Mouse (Mus musculus) left cerebral cortex, postnatal 14 days (tissue): ENCODE results near the gene Gm20388. TPM values are rescaled to one million over a fixed set of nuclear protein-coding genes. Genes with fewer than 3 reads are reported as not detected.

ENCODE experiments used
- DNase-seq, 2 experiments: peaks; one replicate each; pipeline ENCODE4 v3.0.0; 2021 to 2022; ENCODE audit warnings: low spot score in 2 of 2, mixed read lengths in 1 of 2
- intact Hi-C: fragments of 180-260 bp; cut with DNase I; formaldehyde crosslinking; loops from one replicate; pipeline ENCODE4 v1.15.1; 2025
- total RNA-seq, 2 experiments: library from RNA; stranded (reverse); gene quantifications; 2 replicates each; pipeline ENCODE4 v1.2.3; 2021

The Gm20388 gene
- total RNA-seq, 2 experiments from 2014 or later: 2.8 to 7.3 TPM

DNA sequence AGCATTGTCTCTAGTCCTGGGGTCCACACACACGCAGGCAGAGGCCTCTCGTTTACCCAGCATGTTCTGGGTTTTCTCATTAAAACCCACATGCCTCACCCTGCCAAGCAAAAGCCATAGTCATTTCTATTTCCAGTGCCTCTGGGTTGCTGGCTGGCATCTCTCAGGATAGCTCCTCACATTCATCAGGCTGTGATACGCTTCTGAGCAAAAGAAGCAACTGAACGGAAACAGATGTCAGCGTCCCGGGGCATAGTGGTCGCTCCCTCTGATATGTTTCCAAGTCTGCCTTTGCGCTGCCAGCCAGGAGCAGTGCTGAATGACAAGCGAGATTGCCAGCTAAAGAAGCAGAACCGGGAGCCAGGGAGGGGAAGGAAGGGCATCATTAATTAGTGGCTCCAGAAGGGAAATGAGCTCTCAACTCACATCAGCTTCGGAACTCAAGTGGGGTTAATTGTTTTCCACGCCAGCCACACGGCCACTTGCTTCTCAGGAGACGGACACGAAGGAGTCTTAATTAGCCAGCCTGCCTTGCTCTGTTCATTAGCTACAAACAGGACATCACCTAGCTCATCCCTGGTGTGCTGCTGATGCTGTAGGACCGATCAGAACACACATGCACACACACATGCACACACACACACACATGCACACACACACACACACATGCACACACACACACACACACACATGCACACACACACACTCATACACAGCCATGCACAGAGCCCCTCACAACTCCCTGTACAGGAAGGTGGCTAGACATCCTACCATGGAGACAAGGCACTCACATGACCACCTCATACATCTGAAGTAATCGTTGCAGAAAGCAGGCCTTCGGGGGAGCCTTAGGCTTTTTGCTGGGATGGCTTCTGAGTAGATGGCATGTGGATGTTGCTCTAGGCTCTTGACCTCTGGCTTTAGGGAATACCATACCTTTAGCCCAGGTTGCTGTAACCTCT is 4160.0 kb downstream of the Gm20388 start:
- intact Hi-C loops: no loop called here
- peak; percentile 39 to 50 for DNase-seq

DNA sequence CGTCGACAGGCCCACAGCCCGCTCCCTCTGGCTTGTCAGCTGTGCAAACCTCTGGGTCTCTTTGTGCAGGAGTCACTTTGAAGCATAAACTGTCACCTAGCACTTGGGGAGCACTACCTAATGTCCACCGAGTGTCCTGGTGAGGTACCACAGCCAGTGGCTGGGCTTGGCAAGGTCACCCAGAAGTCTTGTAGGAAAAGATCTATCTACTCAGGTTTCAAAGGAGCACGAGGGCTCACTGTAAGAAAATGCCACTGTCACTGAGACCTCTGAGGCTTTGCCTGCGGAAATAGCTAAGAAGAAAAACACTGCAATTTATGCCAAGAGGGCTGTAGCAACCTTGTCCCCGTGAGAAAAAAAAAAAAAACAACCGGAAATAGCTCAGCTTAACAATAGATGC is 4165.3 kb downstream of the Gm20388 start:
- intact Hi-C loops: no loop called here

DNA sequence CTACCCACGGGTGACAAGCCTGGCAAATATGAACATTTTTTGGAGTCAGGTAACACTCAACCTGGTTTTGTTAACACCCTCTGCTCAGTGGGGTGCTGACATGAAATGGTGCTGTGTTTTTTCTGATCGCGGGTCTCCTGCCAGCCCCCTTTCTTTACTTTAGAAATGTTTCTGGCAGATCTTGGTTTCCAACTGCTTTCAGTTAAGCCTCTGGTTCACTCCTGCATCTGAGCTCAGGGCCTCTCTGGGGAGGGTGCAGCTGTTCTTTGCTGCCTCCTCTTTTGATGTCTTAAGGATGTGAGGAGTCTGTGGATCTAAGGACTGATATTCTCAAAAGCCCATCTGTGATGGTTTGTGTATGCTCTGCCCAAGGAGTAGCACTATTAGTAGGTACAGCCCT is 4165.8 kb downstream of the Gm20388 start:
- no peak for DNase-seq
- intact Hi-C loops: no loop called here

More for the DNA sequence above, 4165.3 kb downstream of the Gm20388 start:
- no peak for DNase-seq

DNA sequence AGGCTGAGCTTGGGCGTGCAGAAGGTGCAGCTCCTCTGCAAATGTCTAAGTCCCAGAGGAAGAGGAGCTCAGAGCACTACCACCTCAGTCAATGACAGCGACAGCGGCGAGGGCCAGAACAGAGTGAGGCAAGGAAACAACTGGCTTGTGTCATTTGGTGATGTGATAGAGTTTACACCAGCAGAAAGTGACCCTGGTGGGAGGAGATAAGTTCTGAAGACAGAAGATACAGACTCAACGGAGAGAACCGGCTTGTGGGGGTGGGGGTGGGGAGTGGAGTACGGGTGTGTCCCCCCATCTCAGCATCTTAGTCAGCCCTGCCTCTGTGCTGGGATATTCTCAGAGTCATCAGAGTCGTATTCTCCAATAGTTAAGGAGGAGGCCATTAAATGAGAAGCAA is 4166.7 kb downstream of the Gm20388 start:
- intact Hi-C loops: no loop called here
- no peak for DNase-seq

DNA sequence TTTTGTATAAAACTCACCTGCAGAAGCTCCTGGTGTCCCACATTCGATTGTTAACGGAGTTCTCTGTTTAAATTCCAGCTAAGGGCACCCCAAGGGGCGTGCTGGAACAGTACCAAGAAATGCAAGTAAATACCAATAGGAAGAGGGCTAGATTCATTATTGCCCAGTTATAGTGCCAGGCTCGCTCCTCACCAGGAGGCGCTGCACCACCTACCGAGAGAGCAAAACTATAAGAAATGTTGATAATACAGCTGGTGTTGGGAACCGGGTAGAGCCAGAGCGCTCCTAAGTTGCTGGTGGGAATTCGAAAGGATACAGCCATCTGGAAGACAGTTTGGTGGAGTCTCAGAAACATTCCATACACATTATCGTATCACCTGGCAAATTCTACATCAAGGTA is 4167.4 kb downstream of the Gm20388 start:
- no peak for DNase-seq
- intact Hi-C loops: no loop called here

DNA sequence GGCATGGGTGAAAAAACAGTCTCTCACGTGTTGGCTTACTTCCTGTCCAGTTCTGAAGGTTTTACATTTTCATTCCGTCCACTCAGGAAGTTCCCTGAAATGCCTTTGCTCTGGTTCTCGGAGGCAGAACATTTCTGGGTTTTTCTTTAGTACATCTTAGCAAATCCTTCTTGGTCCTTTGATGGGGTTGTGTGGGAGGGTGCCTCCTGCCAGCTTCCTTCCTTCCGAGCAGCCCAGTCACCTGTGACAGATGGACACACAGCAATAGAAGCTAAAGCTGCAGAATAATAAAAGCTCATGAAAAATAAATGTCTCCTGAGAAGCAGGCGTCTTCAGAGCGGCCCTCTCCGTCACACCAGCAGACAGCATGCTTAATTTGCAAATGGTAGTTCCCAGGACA is 4168.3 kb downstream of the Gm20388 start:
- intact Hi-C loops: no loop called here
- DNase-seq: peak in 1 of 2 experiments; percentile 23

DNA sequence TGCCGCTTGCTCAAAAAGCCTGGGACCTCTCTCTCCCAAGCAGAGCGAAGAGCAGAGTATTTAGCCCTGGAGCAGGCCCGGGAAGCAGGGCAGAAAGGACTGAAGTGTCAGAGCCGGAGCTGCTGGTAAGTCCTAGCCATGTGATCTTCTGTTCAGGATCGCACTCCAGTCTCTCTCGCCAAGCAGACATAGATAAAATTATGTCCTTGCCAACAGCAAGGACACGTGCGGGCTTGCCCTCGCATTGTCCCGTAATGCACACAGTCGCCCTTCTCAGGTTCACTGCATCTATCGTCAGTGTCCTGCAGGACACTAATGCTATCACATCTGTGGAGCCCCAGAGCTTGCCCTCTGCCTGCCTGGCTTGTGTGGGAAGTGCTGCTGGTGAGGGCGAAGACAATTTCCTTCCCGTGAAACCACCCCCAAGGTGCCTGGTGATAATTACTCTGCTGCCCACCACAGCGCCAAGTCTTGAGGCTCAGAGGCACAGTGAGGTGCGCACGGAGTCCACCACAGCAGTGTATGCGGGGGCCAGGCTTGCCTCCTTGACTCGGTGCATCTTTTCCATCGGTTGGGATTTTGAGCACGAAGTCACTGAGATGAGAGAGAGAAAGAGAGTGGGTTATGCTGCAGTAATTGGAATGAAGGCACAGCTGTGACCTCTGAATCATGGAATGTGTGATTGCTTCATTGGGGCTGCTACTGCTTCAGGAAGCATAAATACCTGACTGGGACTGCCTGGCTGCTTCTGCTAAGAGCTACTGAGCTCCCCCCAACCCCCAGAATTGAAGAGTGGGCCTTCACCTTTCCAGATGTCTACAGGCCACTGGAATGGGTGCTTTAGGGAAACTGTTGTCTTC is 4170.1 kb downstream of the Gm20388 start:
- DNase-seq: peak in 1 of 2 experiments; percentile 46
- intact Hi-C loops: no loop called here

DNA sequence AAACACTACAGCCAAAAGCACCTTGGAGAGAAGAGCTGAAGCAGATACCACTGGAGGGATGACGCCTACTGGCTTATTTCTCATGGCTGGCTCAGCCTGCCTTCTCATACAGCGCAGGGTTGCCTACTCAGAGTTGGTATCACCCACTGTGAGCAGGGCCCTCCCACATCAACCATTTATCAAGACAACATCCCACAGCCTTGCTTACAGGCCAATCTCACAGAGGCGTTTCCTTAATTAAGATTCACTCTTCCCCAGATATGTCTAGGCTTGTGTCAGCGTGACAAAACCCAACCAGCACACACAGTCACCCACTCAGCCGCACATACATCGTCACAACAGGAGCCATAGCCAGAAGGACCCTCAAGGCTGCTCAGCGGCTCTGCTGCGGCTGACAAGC is 4172.0 kb downstream of the Gm20388 start:
- DNase-seq: no peak
- intact Hi-C loops: no loop called here

DNA sequence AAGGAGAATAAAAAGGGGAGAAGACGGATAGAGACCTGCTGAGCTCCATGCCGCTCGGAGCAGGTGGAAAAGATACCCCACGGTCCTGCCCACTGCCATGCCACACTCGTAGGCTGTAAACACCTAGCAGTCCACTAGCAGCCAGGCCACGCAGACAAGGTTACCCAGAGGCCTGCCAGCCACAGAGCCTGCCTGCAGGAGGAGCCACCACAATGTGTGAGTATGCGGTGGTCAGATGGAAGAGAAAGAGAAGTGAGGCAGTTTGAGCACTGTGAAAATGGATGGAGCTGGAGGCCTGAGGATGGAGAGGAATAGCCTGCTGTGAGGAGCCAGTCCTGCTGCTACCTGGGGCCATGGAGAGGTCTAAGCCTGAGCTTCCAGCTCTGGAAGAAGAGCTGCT is 4173.0 kb downstream of the Gm20388 start:
- DNase-seq: no peak
- intact Hi-C loops: no loop called here

DNA sequence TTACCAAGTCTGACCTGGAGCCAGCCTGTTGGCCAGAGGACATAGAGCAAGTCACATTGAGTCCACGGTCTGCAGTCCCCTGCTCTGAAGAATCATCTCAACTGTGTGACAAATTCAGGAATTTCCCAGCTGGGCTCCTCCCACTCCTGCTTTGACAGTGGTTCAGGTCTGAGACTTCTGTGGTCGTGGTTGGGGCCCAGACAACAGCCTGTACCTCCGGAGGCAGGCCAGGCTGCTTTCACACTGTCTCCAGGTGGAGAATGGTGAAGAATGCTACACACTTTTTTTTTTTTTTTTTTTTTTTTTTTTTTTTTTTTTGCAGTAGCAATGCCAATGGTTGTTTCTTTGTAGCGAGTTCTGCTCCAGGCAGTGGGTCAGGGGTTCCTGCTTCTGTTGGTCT is 4175.0 kb downstream of the Gm20388 start:
- intact Hi-C loops: loop anchor here (5.0 kb wide), 1 partner anchor 147 kb away; the partner anchor contains the start of gene Galnt2
- no peak for DNase-seq

DNA sequence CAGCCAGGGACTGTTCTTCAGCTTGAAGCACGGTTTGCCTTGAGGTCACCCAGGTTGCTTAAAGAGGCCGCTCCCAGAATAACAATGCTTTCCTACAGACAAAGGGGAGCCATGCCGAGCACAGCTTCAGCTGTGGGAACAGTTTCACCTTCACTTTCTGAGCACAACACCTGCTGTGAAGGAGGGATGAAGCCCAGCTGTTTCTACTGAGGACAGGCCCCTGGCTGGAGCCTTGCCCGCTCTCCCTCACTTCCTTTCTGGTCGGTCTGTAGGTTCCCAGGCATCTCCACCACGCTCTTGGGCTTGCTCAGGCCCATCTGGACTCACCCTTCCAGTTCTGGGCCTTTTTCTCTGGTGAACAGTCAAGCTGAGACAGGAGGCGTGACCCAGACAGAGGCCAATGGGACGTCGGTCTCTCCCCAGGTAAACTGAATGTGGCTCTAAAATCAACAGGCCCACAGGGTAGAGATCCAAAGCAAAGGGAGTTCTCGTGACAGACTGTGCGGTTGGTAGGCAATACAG is 4177.5 kb downstream of the Gm20388 start:
- intact Hi-C loops: loop anchor here (5.0 kb wide), 1 partner anchor 144 kb away; the partner anchor contains the start of gene Galnt2

DNA sequence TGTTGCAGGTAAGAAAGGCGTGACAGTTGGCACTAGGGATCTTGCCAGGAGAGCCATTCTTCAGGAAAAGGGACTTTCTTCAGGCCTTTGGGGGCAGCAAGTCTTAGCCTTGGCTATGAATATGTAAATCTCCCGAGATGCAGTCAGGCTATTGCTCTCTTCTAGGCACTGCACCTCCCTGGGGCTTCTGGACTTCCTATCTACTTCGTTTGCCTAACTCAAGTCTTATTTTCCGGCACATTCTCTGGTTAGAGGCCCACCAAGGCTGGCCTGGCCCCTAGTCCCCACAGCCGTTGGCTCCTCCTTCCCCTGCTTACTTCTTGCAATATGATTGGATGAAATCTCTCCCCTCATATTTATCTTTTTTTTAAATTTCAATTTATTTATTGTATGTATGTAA is 4178.4 kb downstream of the Gm20388 start:
- intact Hi-C loops: loop anchor here (5.0 kb wide), 1 partner anchor 143 kb away; the partner anchor contains the start of gene Galnt2

More for the DNA sequence above, 4177.5 kb downstream of the Gm20388 start:
- no peak for DNase-seq

DNA sequence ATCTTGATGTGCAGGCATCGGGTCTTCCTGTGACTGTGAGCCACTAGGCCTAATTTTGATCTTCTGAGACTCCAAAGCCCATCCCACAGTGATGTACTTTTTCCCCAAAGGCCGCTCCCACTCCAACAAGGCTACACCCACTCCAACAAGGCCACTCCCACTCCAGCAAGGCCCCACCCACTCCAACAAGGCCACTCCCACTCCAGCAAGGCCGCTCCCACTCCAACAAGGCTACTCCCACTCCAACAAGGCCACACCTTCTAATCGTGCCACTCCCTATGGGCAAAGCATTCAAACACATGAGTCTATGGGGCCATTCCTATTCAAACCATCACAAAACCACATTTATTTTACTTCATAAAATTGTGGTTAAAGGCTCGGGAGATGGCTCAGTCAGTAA is 4179.8 kb downstream of the Gm20388 start:
- intact Hi-C loops: no loop called here
- no peak for DNase-seq

More for the DNA sequence above, 4178.4 kb downstream of the Gm20388 start:
- no peak for DNase-seq

DNA sequence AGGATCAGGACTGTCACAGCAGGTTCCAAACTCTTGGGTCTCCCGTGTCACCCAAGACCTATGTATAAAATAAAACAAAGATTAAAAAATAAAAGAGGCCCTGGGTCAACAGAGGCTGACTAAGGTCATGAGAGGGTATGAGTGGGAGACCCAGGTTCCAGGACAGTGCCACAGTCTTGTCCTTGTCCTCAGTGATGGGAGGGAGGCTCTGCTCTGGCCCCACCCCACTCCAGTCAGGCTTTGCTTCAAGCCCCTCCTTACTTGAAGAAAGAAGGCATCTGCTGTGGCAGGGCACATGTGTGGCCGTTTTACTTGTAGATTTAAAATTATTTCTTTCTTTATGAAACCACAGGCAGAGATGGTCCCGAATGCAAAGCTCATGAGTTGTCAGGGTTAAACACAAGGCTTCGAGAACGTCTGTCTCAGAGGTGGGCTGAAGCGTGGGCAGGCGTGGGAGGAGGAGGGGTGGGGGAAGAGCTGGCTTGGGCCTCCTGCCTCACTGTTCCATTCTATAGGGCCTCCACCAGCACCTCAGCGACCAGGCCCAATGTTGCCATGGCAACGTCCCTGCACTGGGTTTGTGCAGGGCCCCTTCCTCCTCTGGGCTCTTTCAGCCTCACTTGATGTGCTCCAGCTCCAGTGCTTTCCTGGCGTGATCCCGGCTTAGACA is 4188.4 kb downstream of the Gm20388 start:
- intact Hi-C loops: no loop called here
- peak; percentile 31 to 44 for DNase-seq

DNA sequence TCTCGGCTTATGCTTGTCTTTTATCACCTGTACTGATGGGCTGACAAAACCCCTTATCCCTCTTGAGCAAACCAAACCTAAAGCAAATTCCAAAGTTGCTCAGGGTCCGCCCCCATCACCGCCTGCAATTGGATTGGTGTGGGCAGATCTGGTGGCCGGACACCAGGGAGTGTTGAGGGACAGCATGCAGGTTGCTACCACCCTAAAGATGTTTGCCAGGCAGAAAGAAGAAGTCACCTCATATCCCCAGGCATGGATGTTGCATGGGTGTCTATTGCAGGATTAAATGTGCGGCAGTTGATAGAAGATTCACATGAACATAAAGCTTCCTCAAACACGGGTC is 4189.0 kb downstream of the Gm20388 start:
- intact Hi-C loops: no loop called here
- DNase-seq: no peak

DNA sequence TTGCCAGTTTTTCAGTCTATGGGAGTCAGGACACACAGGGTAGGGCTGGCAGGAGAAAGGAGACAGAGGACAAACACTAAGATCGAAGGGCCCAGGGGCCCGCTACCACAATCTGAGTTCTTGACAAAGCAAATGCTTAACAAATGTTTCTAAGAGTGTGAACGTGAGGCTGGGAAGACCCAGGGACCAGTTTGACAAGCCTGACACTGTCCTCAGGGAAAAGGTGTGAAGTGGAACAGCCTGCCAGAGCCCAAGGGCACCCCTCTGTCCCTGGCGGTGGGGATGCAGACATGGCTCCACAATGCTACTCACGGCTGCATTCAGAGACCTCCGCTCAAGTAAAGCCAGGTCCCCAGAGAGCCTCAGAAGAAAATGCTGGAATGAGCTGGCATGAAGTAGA is 4195.2 kb downstream of the Gm20388 start:
- no peak for DNase-seq
- intact Hi-C loops: no loop called here

DNA sequence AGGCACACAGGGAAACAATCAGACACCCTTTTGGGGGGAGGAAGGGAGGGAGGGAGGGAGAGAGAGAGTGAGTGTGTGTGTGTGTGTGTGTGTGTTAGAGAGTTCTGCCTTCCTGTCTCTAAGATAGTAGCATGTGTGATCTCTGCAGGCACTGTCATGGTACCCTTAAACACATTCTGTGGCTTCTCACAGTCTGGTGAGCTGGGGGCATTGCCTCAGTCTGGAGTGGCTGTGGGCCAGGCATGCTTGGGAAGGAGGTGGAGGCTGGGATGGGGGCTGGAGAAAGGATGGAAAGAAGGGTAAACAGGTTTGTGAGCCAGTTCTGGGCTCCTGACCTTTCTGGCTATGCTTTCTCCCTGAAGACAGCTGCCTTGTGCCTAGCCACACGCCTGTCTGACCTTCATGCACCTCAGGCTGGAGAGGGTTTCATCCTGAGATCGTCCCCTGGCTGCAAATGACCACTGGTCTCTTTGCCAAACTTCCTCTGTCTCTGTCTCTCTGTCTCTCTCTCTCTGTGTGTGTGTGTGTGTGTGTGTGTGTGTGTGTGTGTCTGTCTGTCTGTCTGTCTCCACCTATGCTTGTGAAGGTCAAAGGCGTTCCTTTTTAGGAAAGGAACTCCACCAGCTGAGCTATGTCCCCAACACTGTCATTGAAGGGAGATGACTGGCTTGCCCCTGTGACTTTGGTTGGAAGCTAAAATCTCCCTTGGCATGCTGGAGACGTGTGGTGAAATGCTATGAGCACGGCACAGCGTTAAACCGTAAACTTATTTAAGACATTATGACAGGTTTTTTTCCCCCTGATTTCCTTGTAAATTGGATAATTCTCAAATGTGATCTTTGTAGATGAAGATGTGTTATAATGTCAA is 4195.9 kb downstream of the Gm20388 start:
- intact Hi-C loops: no loop called here
- DNase-seq: no peak

DNA sequence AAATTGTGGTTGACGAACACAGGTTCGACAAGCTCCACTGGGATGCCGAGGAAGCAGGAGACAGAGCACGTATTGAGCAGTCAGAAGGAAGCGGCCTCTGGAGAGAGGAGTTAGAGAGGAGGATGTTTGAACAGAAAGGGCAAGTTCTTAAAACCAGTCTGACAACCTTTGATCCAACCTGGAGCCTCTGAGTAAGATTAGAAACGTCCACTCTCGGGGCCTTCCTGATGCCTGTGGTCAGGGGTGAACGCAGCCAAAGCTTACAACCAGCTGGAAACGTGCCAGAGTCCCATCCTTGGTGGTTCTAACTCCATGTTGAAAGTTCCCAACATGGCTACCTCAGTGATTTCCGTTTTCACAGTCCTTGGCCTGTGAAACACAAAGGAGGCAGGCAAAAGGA is 4202.5 kb downstream of the Gm20388 start:
- DNase-seq: no peak
- intact Hi-C loops: no loop called here

DNA sequence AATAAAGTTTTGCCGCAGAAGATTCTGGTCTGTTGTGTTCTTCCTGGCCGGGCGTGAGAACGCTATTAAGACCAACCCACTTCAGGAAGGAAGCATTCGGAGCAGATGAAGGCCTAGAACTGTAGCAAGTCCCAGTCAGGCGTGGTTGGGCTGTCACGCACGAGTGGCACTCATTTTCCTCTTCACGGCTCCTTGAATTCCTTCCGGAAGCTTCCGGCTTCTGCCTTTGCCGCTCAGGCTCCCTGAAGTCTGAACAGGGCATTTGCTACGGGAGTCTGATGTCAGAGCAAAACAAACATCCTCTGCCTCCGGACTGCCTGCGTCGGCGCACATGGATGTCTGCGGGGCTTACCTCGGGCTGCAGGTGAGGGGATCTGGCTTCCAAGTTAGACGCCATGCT is 4214.6 kb downstream of the Gm20388 start:
- intact Hi-C loops: no loop called here
- DNase-seq: no peak
